Mouse (Mus musculus): ENCODE measurements around the gene Atp1a4. TPM values are rescaled to one million over a fixed set of nuclear protein-coding genes. Genes with fewer than 3 reads are reported as not detected.
"Not testable (repeated sequence)": the region's sequence is repeated elsewhere in the genome, so short reads cannot be mapped to it uniquely, and the experiment has no call there.

The Atp1a4 gene
- polyA plus RNA-seq, 1 experiment: not detected

- no peak overlapping the region for H3K4me3 ChIP-seq (ENCODE audit: insufficient read depth, poor library complexity, severe bottlenecking)
These were observed 11.0 kb downstream of the Atp1a4 start for GRCm38 (mm10) chr1:172247216-172247615.

GRCm38 (mm10) chr1:172244645-172245044 lies 13.6 kb downstream of the Atp1a4 start:
- H3K79me3 ChIP-seq (ENCODE audit: low read depth); H3K36me3 ChIP-seq (ENCODE audit: control insufficient read depth, insufficient read depth); H3K4me3 ChIP-seq (ENCODE audit: insufficient read depth, poor library complexity, severe bottlenecking); H3K27me3 ChIP-seq (ENCODE audit: control insufficient read depth, insufficient read depth, insufficient read length); H3ac ChIP-seq (ENCODE audit: control insufficient read depth, insufficient read length, low read depth); H3K79me2 ChIP-seq (ENCODE audit: control insufficient read depth, insufficient read depth): not testable (repeated sequence)

More at GRCm38 (mm10) chr1:172247216-172247615, 11.0 kb downstream of the Atp1a4 start:
- Histone ChIP-seq H3K79me2 (ENCODE audit: control insufficient read depth, insufficient read depth) (no peaks in the 10 kb centered on the region), H3K36me3 (ENCODE audit: control insufficient read depth, insufficient read depth) (no peaks in the 10 kb centered on the region), H3ac (ENCODE audit: control insufficient read depth, insufficient read length, low read depth) (no peak overlapping the region), H3K79me3 (ENCODE audit: low read depth) (no peaks in the 10 kb centered on the region), H3K27me3 (ENCODE audit: control insufficient read depth, insufficient read depth, insufficient read length) (no peaks in the 10 kb centered on the region)
- TF ChIP-seq MYOG (IDR thresholded peaks at IDR 0.05; ENCODE audit: control insufficient read depth, extremely low read depth, insufficient read length): no peak
- no peak for TF ChIP-seq FOSL1 (IDR thresholded peaks at IDR 0.05; ENCODE audit: insufficient read depth, low read length, poor library complexity, severe bottlenecking)
- no peak for TF ChIP-seq CEBPB (IDR thresholded peaks at IDR 0.05; ENCODE audit: low read depth)
- TF ChIP-seq MAX (IDR thresholded peaks at IDR 0.05): no peak
- TF ChIP-seq CTCF (IDR thresholded peaks at IDR 0.05; ENCODE audit: control insufficient read depth, insufficient read depth, insufficient read length): no peak
- TF ChIP-seq USF1 (IDR thresholded peaks at IDR 0.05; ENCODE audit: low read depth): no peak
- no peak for TF ChIP-seq MYOD1 (IDR thresholded peaks at IDR 0.05; ENCODE audit: control insufficient read depth, insufficient read length, low read depth)

- H3K79me3 ChIP-seq (ENCODE audit: low read depth): no peaks in the 10 kb centered on the region
- H3K27me3 ChIP-seq (ENCODE audit: control insufficient read depth, insufficient read depth, insufficient read length): no peaks in the 10 kb centered on the region
- TF ChIP-seq FOSL1 (IDR thresholded peaks at IDR 0.05; ENCODE audit: insufficient read depth, low read length, poor library complexity, severe bottlenecking): no peak
- peak; percentile 43 for TF ChIP-seq MYOD1 (IDR thresholded peaks at IDR 0.05; ENCODE audit: control insufficient read depth, insufficient read length, low read depth)
- H3K79me2 ChIP-seq (ENCODE audit: control insufficient read depth, insufficient read depth): no peaks in the 10 kb centered on the region
- no peak overlapping the region for H3K4me3 ChIP-seq (ENCODE audit: insufficient read depth, poor library complexity, severe bottlenecking)
- H3ac ChIP-seq (ENCODE audit: control insufficient read depth, insufficient read length, low read depth): no peak overlapping the region
- no peaks in the 10 kb centered on the region for H3K36me3 ChIP-seq (ENCODE audit: control insufficient read depth, insufficient read depth)
These were observed 14.5 kb downstream of the Atp1a4 start for GRCm38 (mm10) chr1:172243547-172244205.

- Histone ChIP-seq H3K79me3 (ENCODE audit: low read depth) (no peaks in the 10 kb centered on the region), H3K36me3 (ENCODE audit: control insufficient read depth, insufficient read depth) (no peaks in the 10 kb centered on the region), H3K79me2 (ENCODE audit: control insufficient read depth, insufficient read depth) (no peaks in the 10 kb centered on the region), H3K27me3 (ENCODE audit: control insufficient read depth, insufficient read depth, insufficient read length) (no peaks in the 10 kb centered on the region), H3ac (ENCODE audit: control insufficient read depth, insufficient read length, low read depth) (no peak overlapping the region), H3K4me3 (ENCODE audit: insufficient read depth, poor library complexity, severe bottlenecking) (no peak overlapping the region)
- TF ChIP-seq CEBPB (IDR thresholded peaks at IDR 0.05; ENCODE audit: low read depth) (no peak), FOSL1 (IDR thresholded peaks at IDR 0.05; ENCODE audit: insufficient read depth, low read length, poor library complexity, severe bottlenecking) (peak; percentile 5), USF1 (IDR thresholded peaks at IDR 0.05; ENCODE audit: low read depth) (no peak)
These were observed 15.8 kb downstream of the Atp1a4 start for GRCm38 (mm10) chr1:172242401-172242800.

GRCm38 (mm10) chr1:172240945-172241708 lies 17.1 kb downstream of the Atp1a4 start:
- no peak overlapping the region for H3ac ChIP-seq (ENCODE audit: control insufficient read depth, insufficient read length, low read depth)
- H3K4me3 ChIP-seq (ENCODE audit: insufficient read depth, poor library complexity, severe bottlenecking): no peak overlapping the region
- TF ChIP-seq MYOD1 (IDR thresholded peaks at IDR 0.05; ENCODE audit: control insufficient read depth, insufficient read length, low read depth): no peak
- TF ChIP-seq FOSL1 (IDR thresholded peaks at IDR 0.05; ENCODE audit: insufficient read depth, low read length, poor library complexity, severe bottlenecking): no peak
- TF ChIP-seq MAX (IDR thresholded peaks at IDR 0.05): no peak
- TF ChIP-seq USF1 (IDR thresholded peaks at IDR 0.05; ENCODE audit: low read depth): no peak
- no peak for TF ChIP-seq MYOG (IDR thresholded peaks at IDR 0.05; ENCODE audit: control insufficient read depth, extremely low read depth, insufficient read length)
- TF ChIP-seq CEBPB (IDR thresholded peaks at IDR 0.05; ENCODE audit: low read depth): no peak
- TF ChIP-seq CTCF (IDR thresholded peaks at IDR 0.05; ENCODE audit: control insufficient read depth, insufficient read depth, insufficient read length): no peak
- H3K36me3 ChIP-seq (ENCODE audit: control insufficient read depth, insufficient read depth): no peaks in the 10 kb centered on the region
- H3K79me3 ChIP-seq (ENCODE audit: low read depth): no peaks in the 10 kb centered on the region
- no peaks in the 10 kb centered on the region for H3K79me2 ChIP-seq (ENCODE audit: control insufficient read depth, insufficient read depth)
- H3K27me3 ChIP-seq (ENCODE audit: control insufficient read depth, insufficient read depth, insufficient read length): peaks cover under 1% of the 10 kb centered on the region

- TF ChIP-seq CTCF (IDR thresholded peaks at IDR 0.05; ENCODE audit: control insufficient read depth, insufficient read depth, insufficient read length) (no peak), CEBPB (IDR thresholded peaks at IDR 0.05; ENCODE audit: low read depth) (no peak), MYOD1 (IDR thresholded peaks at IDR 0.05; ENCODE audit: control insufficient read depth, insufficient read length, low read depth) (no peak), MYOG (IDR thresholded peaks at IDR 0.05; ENCODE audit: control insufficient read depth, extremely low read depth, insufficient read length) (no peak), FOSL1 (IDR thresholded peaks at IDR 0.05; ENCODE audit: insufficient read depth, low read length, poor library complexity, severe bottlenecking) (no peak), USF1 (IDR thresholded peaks at IDR 0.05; ENCODE audit: low read depth) (no peak), MAX (IDR thresholded peaks at IDR 0.05) (no peak)
- Histone ChIP-seq H3K36me3 (ENCODE audit: control insufficient read depth, insufficient read depth) (no peaks in the 10 kb centered on the region), H3K79me3 (ENCODE audit: low read depth) (no peaks in the 10 kb centered on the region), H3K4me3 (ENCODE audit: insufficient read depth, poor library complexity, severe bottlenecking) (no peak overlapping the region), H3K27me3 (ENCODE audit: control insufficient read depth, insufficient read depth, insufficient read length) (no peaks in the 10 kb centered on the region), H3ac (ENCODE audit: control insufficient read depth, insufficient read length, low read depth) (no peak overlapping the region), H3K79me2 (ENCODE audit: control insufficient read depth, insufficient read depth) (no peaks in the 10 kb centered on the region)
These were observed 29.0 kb downstream of the Atp1a4 start for GRCm38 (mm10) chr1:172229215-172229614.

Data from C2C12 (cell line).